Mouse (Mus musculus): ENCODE measurements at regions not wholly inside any gene's neighbourhood (a gene's known extent, or its start where the extent isn't known, plus 50 kb on each side); places are given as distances from the start of the nearest gene placed in this dataset.

GRCm38 (mm10) chr12:54446356-54446755 is 210.0 kb downstream of the Sptssa start:
- 90% methylated on average over 7 of the region's 7 CpGs for WGBS
- peaks cover 6% of the 10 kb centered on the region for H3K4me1 ChIP-seq (replicated peaks)
- H3K4me2 ChIP-seq (replicated peaks) = no peak overlapping the region
- H3K9ac ChIP-seq (replicated peaks) = no peak overlapping the region
- H3K9me3 ChIP-seq = no peaks in the 10 kb centered on the region
- no peak overlapping the region for H3K4me3 ChIP-seq (replicated peaks)
- H3K27ac ChIP-seq = no peak overlapping the region
- no peaks in the 10 kb centered on the region for H3K27me3 ChIP-seq
- no peak for ATAC-seq
- H3K36me3 ChIP-seq = no peaks in the 10 kb centered on the region

- Histone ChIP-seq H3K4me3 (replicated peaks) (no peak overlapping the region), H3K4me2 (replicated peaks) (no peak overlapping the region), H3K27ac (no peak overlapping the region), H3K9ac (replicated peaks) (no peak overlapping the region), H3K4me1 (replicated peaks) (no peaks in the 10 kb centered on the region), H3K27me3 (no peaks in the 10 kb centered on the region), H3K9me3 (no peaks in the 10 kb centered on the region), H3K36me3 (no peaks in the 10 kb centered on the region)
- WGBS = 61% methylated on average over 4 of the region's 4 CpGs
- ATAC-seq = no peak
These were observed 212.0 kb downstream of the Sptssa start for GRCm38 (mm10) chr12:54444416-54444815.

- Histone ChIP-seq H3K36me3 (no peaks in the 10 kb centered on the region), H3K27ac (no peak overlapping the region), H3K4me3 (replicated peaks) (no peak overlapping the region), H3K4me1 (replicated peaks) (no peaks in the 10 kb centered on the region), H3K27me3 (no peaks in the 10 kb centered on the region), H3K9me3 (no peaks in the 10 kb centered on the region), H3K4me2 (replicated peaks) (no peak overlapping the region), H3K9ac (replicated peaks) (no peak overlapping the region)
- ATAC-seq = no peak
- WGBS = 84% methylated on average over 2 of the region's 2 CpGs
These were observed 213.1 kb downstream of the Sptssa start for GRCm38 (mm10) chr12:54443285-54443684.

- no peaks in the 10 kb centered on the region for H3K27me3 ChIP-seq
- no peaks in the 10 kb centered on the region for H3K9me3 ChIP-seq
- H3K4me3 ChIP-seq (replicated peaks) = no peak overlapping the region
- H3K27ac ChIP-seq = no peak overlapping the region
- 80% methylated on average over 11 of the region's 11 CpGs for WGBS
- H3K9ac ChIP-seq (replicated peaks) = no peak overlapping the region
- no peaks in the 10 kb centered on the region for H3K36me3 ChIP-seq
- no peak overlapping the region for H3K4me2 ChIP-seq (replicated peaks)
- ATAC-seq = no peak
- H3K4me1 ChIP-seq (replicated peaks) = no peaks in the 10 kb centered on the region
These were observed 214.0 kb downstream of the Sptssa start for GRCm38 (mm10) chr12:54442408-54442807.

GRCm38 (mm10) chr12:54440851-54441593 is 215.4 kb downstream of the Sptssa start:
- Histone ChIP-seq H3K27ac (no peak overlapping the region), H3K27me3 (no peaks in the 10 kb centered on the region), H3K4me2 (replicated peaks) (no peak overlapping the region), H3K4me3 (replicated peaks) (no peak overlapping the region), H3K4me1 (replicated peaks) (no peaks in the 10 kb centered on the region), H3K9ac (replicated peaks) (no peak overlapping the region), H3K36me3 (no peaks in the 10 kb centered on the region), H3K9me3 (no peaks in the 10 kb centered on the region)
- no peak for ATAC-seq
- WGBS = 86% methylated on average over 6 of the region's 6 CpGs

- no peak overlapping the region for H3K4me2 ChIP-seq (replicated peaks)
- ATAC-seq = no peak
- no peaks in the 10 kb centered on the region for H3K4me1 ChIP-seq (replicated peaks)
- H3K27me3 ChIP-seq = no peaks in the 10 kb centered on the region
- no peaks in the 10 kb centered on the region for H3K9me3 ChIP-seq
- WGBS = 79% methylated on average over 4 of the region's 4 CpGs
- no peak overlapping the region for H3K4me3 ChIP-seq (replicated peaks)
- H3K27ac ChIP-seq = no peak overlapping the region
- H3K36me3 ChIP-seq = no peaks in the 10 kb centered on the region
- no peak overlapping the region for H3K9ac ChIP-seq (replicated peaks)
These were observed 217.6 kb downstream of the Sptssa start for GRCm38 (mm10) chr12:54438793-54439192.

GRCm38 (mm10) chr12:54425236-54425635 is 221.6 kb upstream of the Egln3 start:
- Histone ChIP-seq H3K9me3 (0 out of 2 replicates have a peak, but pooled peaks cover 3% of the 10 kb centered on the region), H3K4me3 (replicated peaks) (no peak overlapping the region), H3K36me3 (no peaks in the 10 kb centered on the region), H3K4me2 (replicated peaks) (no peak overlapping the region), H3K27ac (no peak overlapping the region), H3K9ac (replicated peaks) (no peak overlapping the region), H3K27me3 (no peaks in the 10 kb centered on the region), H3K4me1 (replicated peaks) (no peaks in the 10 kb centered on the region)
- ATAC-seq = no peak
- WGBS = 84% methylated on average over 6 of the region's 6 CpGs

- no peak for ATAC-seq
- no peaks in the 10 kb centered on the region for H3K9me3 ChIP-seq
- WGBS = 42% methylated on average over 1 of the region's 1 CpGs
These were observed 211.2 kb upstream of the Egln3 start for GRCm38 (mm10) chr12:54414829-54415228.

GRCm38 (mm10) chr12:54414201-54414600 is 210.5 kb upstream of the Egln3 start:
- H3K27me3 ChIP-seq = 0 out of 2 replicates have a peak, but pooled peaks cover 5% of the 10 kb centered on the region
- no peak overlapping the region for H3K27ac ChIP-seq
- no peaks in the 10 kb centered on the region for H3K9me3 ChIP-seq
- H3K4me1 ChIP-seq (replicated peaks) = peaks cover 6% of the 10 kb centered on the region; the same call in 1 of the 2 replicates
- no peaks in the 10 kb centered on the region for H3K36me3 ChIP-seq
- no peak for ATAC-seq
- H3K9ac ChIP-seq (replicated peaks) = no peak overlapping the region
- no peak overlapping the region for H3K4me3 ChIP-seq (replicated peaks)
- H3K4me2 ChIP-seq (replicated peaks) = no peak overlapping the region
- WGBS = 88% methylated on average over 5 of the region's 5 CpGs

More at GRCm38 (mm10) chr12:54414829-54415228, 211.2 kb upstream of the Egln3 start:
- Histone ChIP-seq H3K27me3 (0 out of 2 replicates have a peak, but pooled peaks cover 5% of the 10 kb centered on the region), H3K4me3 (replicated peaks) (no peak overlapping the region), H3K4me1 (replicated peaks) (peaks cover 6% of the 10 kb centered on the region; the same call in 1 of the 2 replicates), H3K27ac (no peak overlapping the region), H3K36me3 (no peaks in the 10 kb centered on the region), H3K9ac (replicated peaks) (no peak overlapping the region), H3K4me2 (replicated peaks) (no peak overlapping the region)

- Histone ChIP-seq H3K36me3 (no peaks in the 10 kb centered on the region), H3K9ac (replicated peaks) (no peak overlapping the region), H3K4me1 (replicated peaks) (peaks cover 11% of the 10 kb centered on the region), H3K9me3 (no peaks in the 10 kb centered on the region), H3K27me3 (no peaks in the 10 kb centered on the region), H3K27ac (no peak overlapping the region), H3K4me3 (replicated peaks) (no peak overlapping the region), H3K4me2 (replicated peaks) (no peak overlapping the region)
- WGBS = 17% methylated on average over 7 of the region's 7 CpGs
- no peak for ATAC-seq
These were observed 206.5 kb upstream of the Egln3 start for GRCm38 (mm10) chr12:54410038-54410605.

- Histone ChIP-seq H3K4me3 (replicated peaks) (no peak overlapping the region), H3K9ac (replicated peaks) (no peak overlapping the region), H3K9me3 (no peaks in the 10 kb centered on the region), H3K27ac (no peak overlapping the region), H3K4me2 (replicated peaks) (no peak overlapping the region), H3K27me3 (no peaks in the 10 kb centered on the region), H3K4me1 (replicated peaks) (peaks cover 17% of the 10 kb centered on the region), H3K36me3 (no peaks in the 10 kb centered on the region)
- 89% methylated on average over 6 of the region's 6 CpGs for WGBS
- ATAC-seq = no peak
These were observed 205.2 kb upstream of the Egln3 start for GRCm38 (mm10) chr12:54408906-54409305.

GRCm38 (mm10) chr12:54407301-54407896 is 203.7 kb upstream of the Egln3 start:
- H3K9me3 ChIP-seq = no peaks in the 10 kb centered on the region
- H3K4me1 ChIP-seq (replicated peaks) = peaks cover 17% of the 10 kb centered on the region
- H3K9ac ChIP-seq (replicated peaks) = no peak overlapping the region
- no peak overlapping the region for H3K4me3 ChIP-seq (replicated peaks)
- no peak for ATAC-seq
- H3K36me3 ChIP-seq = no peaks in the 10 kb centered on the region
- no peak overlapping the region for H3K27ac ChIP-seq
- no peak overlapping the region for H3K4me2 ChIP-seq (replicated peaks)
- no peaks in the 10 kb centered on the region for H3K27me3 ChIP-seq
- 66% methylated on average over 6 of the region's 6 CpGs for WGBS

Data from midbrain, embryonic 13.5 days (tissue).